Mouse (Mus musculus): Measurements from ENCODE around the gene Apoa5.
"Not testable (repeated sequence)": the region's sequence is repeated elsewhere in the genome, so short reads cannot be mapped to it uniquely, and the experiment has no call there.

Gene Apoa5

GRCm38 (mm10) chr9:46261131-46261530 lies 7.3 kb upstream of the Apoa5 start:
- DNase-seq (ENCODE audit: low spot score) = no peak

GRCm38 (mm10) chr9:46269125-46269524 lies 692 bp downstream of the Apoa5 start:
- DNase-seq (ENCODE audit: low spot score) = no peak

GRCm38 (mm10) chr9:46270782-46271181 lies 2.3 kb downstream of the Apoa5 start:
- no peak for DNase-seq (ENCODE audit: low spot score)

GRCm38 (mm10) chr9:46272070-46272469 lies 3.6 kb downstream of the Apoa5 start:
- DNase-seq (ENCODE audit: low spot score) = no peak

- DNase-seq (ENCODE audit: low spot score) = peak; percentile 97
Measured at GRCm38 (mm10) chr9:46272677-46273454, 4.4 kb downstream of the Apoa5 start, which contains the start of gene Zpr1. Gene Zpr1, plus strand, starts transcription at chr9:46273064.

GRCm38 (mm10) chr9:46274494-46274893 lies 6.1 kb downstream of the Apoa5 start:
- DNase-seq (ENCODE audit: low spot score) = no peak

GRCm38 (mm10) chr9:46282631-46283436 lies 14.4 kb downstream of the Apoa5 start, which contains the start of gene Bud13:
Gene Bud13, plus strand, starts transcription at chr9:46283008.
- DNase-seq (ENCODE audit: low spot score) = peak; percentile 94

GRCm38 (mm10) chr9:46298381-46298780 lies 29.9 kb downstream of the Apoa5 start:
- no peak for DNase-seq (ENCODE audit: low spot score)

- peak; percentile 84 for DNase-seq (ENCODE audit: low spot score)
Measured at GRCm38 (mm10) chr9:46302142-46302541, 33.7 kb downstream of the Apoa5 start.

- DNase-seq (ENCODE audit: low spot score) = peak; percentile 57
Measured at GRCm38 (mm10) chr9:46309121-46309520, 40.7 kb downstream of the Apoa5 start.

GRCm38 (mm10) chr9:46314507-46314906 lies 46.1 kb downstream of the Apoa5 start:
- peak; percentile 91 for DNase-seq (ENCODE audit: low spot score)

- peak; percentile 39 for DNase-seq (ENCODE audit: low spot score)
Measured at GRCm38 (mm10) chr9:46314921-46315320, 46.5 kb downstream of the Apoa5 start.

GRCm38 (mm10) chr9:46315807-46316365 lies 47.5 kb downstream of the Apoa5 start:
- peak; percentile 66 for DNase-seq (ENCODE audit: low spot score)

GRCm38 (mm10) chr9:46316388-46316787 lies 48.0 kb downstream of the Apoa5 start:
- peak; percentile 59 for DNase-seq (ENCODE audit: low spot score)

- DNase-seq (ENCODE audit: low spot score) = no peak
Measured at GRCm38 (mm10) chr9:46316909-46317308, 48.5 kb downstream of the Apoa5 start.

GRCm38 (mm10) chr9:46317957-46318356 lies 49.5 kb downstream of the Apoa5 start:
- no peak for DNase-seq (ENCODE audit: low spot score)

GRCm38 (mm10) chr9:46319886-46320285 lies 51.5 kb downstream of the Apoa5 start, which contains the start of gene 4931429L15Rik:
Gene 4931429L15Rik, minus strand, starts transcription at chr9:46319986.
- DNase-seq (ENCODE audit: low spot score) = not testable (repeated sequence)

- DNase-seq (ENCODE audit: low spot score) = no peak
Measured at GRCm38 (mm10) chr9:46320461-46320860, 52.0 kb downstream of the Apoa5 start.
